Mouse (Mus musculus): Measurements from ENCODE around the gene Olfr937. TPM values are rescaled to one million over a fixed set of nuclear protein-coding genes. Genes with fewer than 3 reads are reported as not detected.

Gene Olfr937
- polyA plus RNA-seq (2015; fragmentation: Nextera tagmentation; extraction: Ambion mirVana): not detected in 2 replicates

- Histone ChIP-seq H3K27ac (no peak within 1 kb of the TSS), H3K9ac (no peak within 1 kb of the TSS), H3K9me3 (no peaks in the 10 kb centered on the region), H3K4me3 (no peak within 1 kb of the TSS), H3K4me1 (no peaks in the 10 kb centered on the region), H3K27me3 (no peaks in the 10 kb centered on the region), H3K4me2 (no peak within 1 kb of the TSS), H3K36me3 (no peaks in the 10 kb centered on the region)
- no peak for ATAC-seq (ENCODE audit: borderline replicate concordance, extremely low read depth, low FRiP score, low TSS enrichment)
- WGBS: 60% methylated on average over 1 of the region's 1 CpGs
Observed at GRCm38 (mm10) chr9:39064851-39065250, at the start of gene Olfr937. Olfr937 (minus strand) TSS chr9:39064951.

DNA sequence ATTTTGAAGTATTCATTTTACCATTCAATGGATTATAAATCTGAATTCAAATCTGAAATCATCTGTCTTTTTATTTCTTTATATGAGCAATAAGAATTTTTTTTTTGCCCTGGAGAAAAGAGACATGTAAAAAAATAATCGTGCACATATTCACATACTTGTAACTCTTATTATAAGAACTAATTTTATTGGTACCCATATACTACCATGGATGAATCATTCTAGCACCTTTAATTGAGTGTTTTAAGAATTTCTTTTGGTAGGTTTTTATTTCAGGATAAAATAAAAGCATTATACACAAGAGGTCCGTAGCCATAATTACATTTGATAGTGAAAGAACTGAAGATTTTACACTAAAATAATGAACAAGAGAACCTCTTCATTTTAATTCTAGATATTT, 14.0 kb upstream of the Olfr937 start, which contains the start of gene Olfr938:
Gene Olfr938 (minus strand): TSS at position 101 of the 400 bp plus-strand sequence.
- Histone ChIP-seq H3K27ac (no peak within 1 kb of the TSS), H3K9me3 (no peaks in the 10 kb centered on the region), H3K36me3 (no peaks in the 10 kb centered on the region), H3K4me2 (no peak within 1 kb of the TSS), H3K4me3 (no peak within 1 kb of the TSS), H3K9ac (no peak within 1 kb of the TSS), H3K27me3 (no peaks in the 10 kb centered on the region), H3K4me1 (no peaks in the 10 kb centered on the region)
- ATAC-seq (ENCODE audit: borderline replicate concordance, extremely low read depth, low FRiP score, low TSS enrichment): no peak
- 86% methylated on average over 2 of the region's 2 CpGs for WGBS

- H3K27me3 ChIP-seq: no peaks in the 10 kb centered on the region
- H3K4me2 ChIP-seq: no peak within 1 kb of the TSS
- H3K27ac ChIP-seq: no peak within 1 kb of the TSS
- H3K4me3 ChIP-seq: no peak within 1 kb of the TSS
- no peaks in the 10 kb centered on the region for H3K9me3 ChIP-seq
- no peaks in the 10 kb centered on the region for H3K4me1 ChIP-seq
- WGBS: 68% methylated on average over 1 of the region's 1 CpGs
- no peaks in the 10 kb centered on the region for H3K36me3 ChIP-seq
- ATAC-seq (ENCODE audit: borderline replicate concordance, extremely low read depth, low FRiP score, low TSS enrichment): no peak
- no peak within 1 kb of the TSS for H3K9ac ChIP-seq
Observed at GRCm38 (mm10) chr9:39023277-39023676, 41.5 kb downstream of the Olfr937 start, which contains the start of gene Olfr146. Olfr146 (minus strand) TSS chr9:39023377.

Small RNA genes lying within 50 kb of the gene (microRNA-seq; reads per million reads assigned to microRNA genes)
- gene Gm25032 (not detected), gene Gm25529 (not detected)

Other genes starting within 250 kb of the Olfr937 start
- gene Olfr923, start 238.4 kb downstream of the Olfr937 start, polyA plus RNA-seq (2015; fragmentation: Nextera tagmentation; extraction: Ambion mirVana): not detected in 2 replicates
- not detected in 2 replicates for gene Olfr924, start 220.5 kb downstream of the Olfr937 start, polyA plus RNA-seq (2015; fragmentation: Nextera tagmentation; extraction: Ambion mirVana)
- not detected in 2 replicates for gene Olfr26, start 209.9 kb downstream of the Olfr937 start, polyA plus RNA-seq (2015; fragmentation: Nextera tagmentation; extraction: Ambion mirVana)
- not detected in 2 replicates for gene Olfr926, start 187.8 kb downstream of the Olfr937 start, polyA plus RNA-seq (2015; fragmentation: Nextera tagmentation; extraction: Ambion mirVana)
- gene Olfr930, start 135.1 kb downstream of the Olfr937 start, polyA plus RNA-seq (2015; fragmentation: Nextera tagmentation; extraction: Ambion mirVana): not detected in 2 replicates
- not detected in 2 replicates for gene Olfr933, start 92.6 kb downstream of the Olfr937 start, polyA plus RNA-seq (2015; fragmentation: Nextera tagmentation; extraction: Ambion mirVana)
- gene Olfr934, start 76.6 kb downstream of the Olfr937 start, polyA plus RNA-seq (2015; fragmentation: Nextera tagmentation; extraction: Ambion mirVana): not detected in 2 replicates
- gene Olfr935, start 65.3 kb downstream of the Olfr937 start, polyA plus RNA-seq (2015; fragmentation: Nextera tagmentation; extraction: Ambion mirVana): not detected in 2 replicates
- not detected in 2 replicates for gene Olfr146, start 41.6 kb downstream of the Olfr937 start, polyA plus RNA-seq (2015; fragmentation: Nextera tagmentation; extraction: Ambion mirVana)
- not detected in 2 replicates for gene Olfr938, start 13.9 kb upstream of the Olfr937 start, polyA plus RNA-seq (2015; fragmentation: Nextera tagmentation; extraction: Ambion mirVana)
- not detected in 2 replicates for gene Olfr27, start 63.2 kb upstream of the Olfr937 start, polyA plus RNA-seq (2015; fragmentation: Nextera tagmentation; extraction: Ambion mirVana)
- not detected in 2 replicates for gene Olfr943, start 101.4 kb upstream of the Olfr937 start, polyA plus RNA-seq (2015; fragmentation: Nextera tagmentation; extraction: Ambion mirVana)
- not detected in 2 replicates for gene Olfr944, start 137.0 kb upstream of the Olfr937 start, polyA plus RNA-seq (2015; fragmentation: Nextera tagmentation; extraction: Ambion mirVana)
- gene Olfr1537, start 185.0 kb upstream of the Olfr937 start, polyA plus RNA-seq (2015; fragmentation: Nextera tagmentation; extraction: Ambion mirVana): not detected in 2 replicates
- not detected in 2 replicates for gene Olfr945, start 211.9 kb upstream of the Olfr937 start, polyA plus RNA-seq (2015; fragmentation: Nextera tagmentation; extraction: Ambion mirVana)